Mouse (Mus musculus) layer of hippocampus, adult 11-12 months (tissue): Measurements from ENCODE around the gene Asic2.

ENCODE experiments used
- DNase-seq: peaks from one replicate; pipeline ENCODE4 v3.0.0; 2022; ENCODE audit warnings: low spot score

Gene Asic2

GRCm38 (mm10) chr11:81738995-81739394 is 229.3 kb downstream of the Asic2 start:
- DNase-seq, result no peak

DNA sequence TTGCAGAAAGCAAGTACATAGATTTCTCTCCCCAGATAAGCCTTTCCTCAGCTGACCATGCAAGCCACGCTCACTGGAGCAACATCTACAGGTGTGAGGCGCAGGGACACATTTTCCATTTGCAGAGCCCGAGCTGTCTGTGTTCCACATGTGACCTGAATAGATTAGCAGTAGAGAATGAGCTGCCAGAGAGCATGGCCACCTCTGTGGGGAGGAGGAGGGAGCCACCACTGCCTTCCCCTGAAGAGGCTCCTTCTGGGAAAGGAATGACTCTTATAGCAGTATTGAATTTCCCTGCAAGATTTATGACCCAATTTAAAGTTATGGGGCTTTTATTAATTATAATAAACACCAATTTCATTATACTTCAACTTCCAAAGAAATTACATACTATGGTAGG is 230.5 kb downstream of the Asic2 start:
- DNase-seq, result no peak

GRCm38 (mm10) chr11:81722071-81722470 is 246.2 kb downstream of the Asic2 start:
- DNase-seq, result no peak

GRCm38 (mm10) chr11:81714801-81715200 is 253.5 kb downstream of the Asic2 start:
- no peak for DNase-seq

DNA sequence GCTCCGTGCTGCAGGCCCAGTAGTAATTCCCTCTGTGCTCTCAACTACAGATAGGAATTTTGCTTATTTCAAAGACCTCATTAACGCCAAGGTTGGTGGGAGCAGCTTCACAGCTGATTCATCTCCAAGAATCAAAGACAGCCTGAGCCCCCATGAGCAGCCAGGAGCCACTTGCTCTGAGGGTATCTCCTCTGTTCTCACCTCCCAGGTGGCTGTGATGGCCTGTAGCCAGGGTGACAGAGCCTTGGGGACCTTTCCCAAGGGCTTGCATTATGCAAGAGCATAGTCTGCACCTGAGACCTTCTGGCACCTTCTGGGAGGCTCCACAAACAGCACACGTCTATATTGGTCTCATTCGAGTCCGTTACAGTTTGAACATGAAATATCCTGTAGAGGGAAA is 261.3 kb downstream of the Asic2 start:
- no peak for DNase-seq

DNA sequence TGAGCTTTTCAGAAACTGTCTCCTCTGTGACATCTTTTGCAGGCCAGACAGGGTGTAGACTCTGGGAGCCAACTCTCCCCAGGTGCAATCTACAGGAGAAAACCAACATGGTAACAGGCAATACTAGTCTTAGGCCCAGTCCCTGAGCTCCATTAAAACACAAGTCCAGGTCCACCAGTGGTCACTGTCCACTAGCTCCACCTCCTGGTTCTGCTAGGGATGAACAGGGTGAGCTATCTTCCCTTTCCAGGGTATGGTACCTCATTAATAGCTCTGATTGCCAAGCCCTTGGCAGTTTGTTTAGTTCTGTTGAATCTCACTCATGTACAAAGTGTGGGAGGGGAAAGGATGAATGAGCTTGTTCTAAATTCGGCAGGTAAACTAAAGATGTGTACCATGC is 270.2 kb downstream of the Asic2 start:
- no peak for DNase-seq

GRCm38 (mm10) chr11:81695501-81695900 is 272.8 kb downstream of the Asic2 start:
- DNase-seq, result no peak

DNA sequence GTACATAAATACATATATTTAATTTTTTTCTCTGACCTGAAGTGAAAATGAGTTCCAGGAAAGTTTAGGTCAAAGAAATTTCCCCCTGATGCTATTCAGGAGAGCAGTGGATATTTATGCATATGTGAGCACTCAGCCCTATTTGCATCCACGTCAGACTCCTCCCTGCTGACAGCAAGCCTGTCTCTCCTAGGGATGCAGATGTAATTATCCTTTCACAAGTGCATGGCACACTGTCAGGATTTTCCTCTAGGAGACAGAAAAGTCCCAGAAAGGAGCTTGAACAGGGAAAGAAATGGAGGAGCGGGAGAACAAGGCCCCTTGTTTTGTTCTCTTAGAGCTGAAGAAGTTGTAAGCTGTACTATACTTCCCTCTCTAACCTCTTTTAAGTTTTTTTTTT is 287.7 kb downstream of the Asic2 start:
- no peak for DNase-seq

GRCm38 (mm10) chr11:81671724-81672123 is 296.5 kb downstream of the Asic2 start:
- DNase-seq, result no peak

DNA sequence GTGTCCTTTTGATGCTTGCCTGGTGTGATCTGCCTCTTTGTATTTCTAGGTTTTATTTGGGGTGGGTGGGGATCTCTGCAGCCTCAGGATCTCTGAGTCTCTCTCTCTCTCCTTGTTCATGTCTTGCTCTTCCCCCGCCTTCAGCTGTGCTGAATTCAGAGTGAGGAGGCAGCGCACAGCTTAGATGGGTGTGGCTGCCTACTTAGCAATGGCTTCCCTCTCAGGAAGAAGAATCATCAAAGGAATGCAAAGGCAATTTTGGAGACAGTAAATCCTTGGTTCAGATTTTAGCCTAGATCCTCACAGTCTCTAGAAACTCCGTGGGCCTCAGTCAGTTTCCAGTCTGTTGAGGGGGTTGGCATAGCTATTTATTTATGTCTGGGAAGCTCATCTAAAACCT is 297.8 kb downstream of the Asic2 start:
- DNase-seq, result no peak

DNA sequence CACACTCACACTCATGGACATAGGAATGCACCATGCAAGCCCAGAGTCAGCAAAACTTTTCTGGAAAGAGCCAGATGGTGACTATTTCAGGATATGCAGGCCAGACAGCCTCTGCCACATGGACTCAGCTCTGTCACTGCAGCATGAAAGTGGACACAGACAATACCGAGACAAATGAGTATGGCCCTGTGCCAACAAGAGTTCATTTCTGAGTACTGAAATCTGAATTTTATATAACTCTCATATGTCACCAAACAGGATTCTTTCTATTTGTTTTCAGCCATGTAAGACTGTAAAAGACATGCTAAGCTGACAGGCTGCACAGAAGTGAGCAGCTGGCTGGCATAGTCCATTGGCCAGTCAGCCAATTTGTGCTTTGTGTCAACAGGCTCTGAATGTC is 309.4 kb downstream of the Asic2 start:
- no peak for DNase-seq

DNA sequence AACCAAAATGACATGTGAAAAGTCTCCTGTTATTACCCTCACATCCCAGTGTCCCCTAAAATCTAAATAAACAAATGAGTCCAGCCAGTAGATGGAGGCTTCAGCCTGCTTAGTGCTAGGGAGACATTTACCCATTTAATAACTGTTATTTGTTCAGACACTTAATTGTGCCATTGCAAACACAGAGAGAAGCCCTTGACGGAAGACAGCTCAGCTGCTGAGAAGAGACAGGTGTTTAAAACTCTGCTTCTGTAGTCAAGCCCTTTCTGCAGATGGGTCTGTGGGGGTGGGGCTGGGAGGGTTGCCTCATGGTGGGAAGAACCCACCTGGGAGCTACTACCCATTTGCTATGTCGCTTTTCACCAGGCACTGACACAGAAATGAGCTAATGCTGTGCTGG is 311.1 kb downstream of the Asic2 start:
- no peak for DNase-seq

GRCm38 (mm10) chr11:81647828-81648227 is 320.4 kb downstream of the Asic2 start:
- no peak for DNase-seq

DNA sequence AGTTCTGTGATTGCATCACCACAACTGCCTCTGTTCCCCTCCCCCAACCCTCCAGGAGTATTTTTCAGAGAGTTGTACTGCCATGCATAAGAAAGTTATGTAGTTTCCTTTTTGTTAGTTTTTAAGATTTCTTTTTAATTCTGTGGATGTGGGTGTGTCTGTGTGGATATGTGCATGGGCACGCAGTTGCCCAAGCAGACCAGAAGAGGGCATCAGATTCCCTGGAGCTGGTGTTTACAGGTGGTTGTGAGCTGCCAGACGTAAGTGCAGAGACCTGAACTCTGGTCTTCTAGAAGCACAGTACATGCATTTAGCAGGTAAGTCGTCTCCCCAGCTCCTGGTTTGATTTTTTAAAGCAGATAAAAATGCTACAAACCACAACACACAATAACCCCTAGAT is 322.7 kb downstream of the Asic2 start:
- no peak for DNase-seq

DNA sequence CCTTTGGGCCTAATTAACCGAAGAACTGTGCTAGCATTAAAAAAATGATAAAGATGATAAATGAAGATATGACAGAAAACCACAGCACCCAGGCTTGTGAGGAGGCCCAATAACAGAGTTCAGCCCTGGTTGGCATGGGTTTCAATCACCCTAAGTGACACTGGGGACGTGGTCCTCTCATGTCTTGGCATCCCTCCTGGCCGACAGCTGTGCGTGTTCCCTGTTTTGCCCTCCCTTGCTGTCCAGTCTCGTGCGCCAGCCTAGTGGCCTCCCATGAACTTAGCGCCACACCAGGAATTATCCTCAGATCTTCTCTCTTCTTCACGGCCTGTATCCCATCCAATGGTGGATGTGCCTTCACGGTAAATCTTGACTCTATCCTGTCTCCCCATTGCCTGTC is 331.9 kb downstream of the Asic2 start:
- no peak for DNase-seq

- peak; percentile 55 for DNase-seq
These were observed 333.6 kb downstream of the Asic2 start for GRCm38 (mm10) chr11:81634360-81635350.

DNA sequence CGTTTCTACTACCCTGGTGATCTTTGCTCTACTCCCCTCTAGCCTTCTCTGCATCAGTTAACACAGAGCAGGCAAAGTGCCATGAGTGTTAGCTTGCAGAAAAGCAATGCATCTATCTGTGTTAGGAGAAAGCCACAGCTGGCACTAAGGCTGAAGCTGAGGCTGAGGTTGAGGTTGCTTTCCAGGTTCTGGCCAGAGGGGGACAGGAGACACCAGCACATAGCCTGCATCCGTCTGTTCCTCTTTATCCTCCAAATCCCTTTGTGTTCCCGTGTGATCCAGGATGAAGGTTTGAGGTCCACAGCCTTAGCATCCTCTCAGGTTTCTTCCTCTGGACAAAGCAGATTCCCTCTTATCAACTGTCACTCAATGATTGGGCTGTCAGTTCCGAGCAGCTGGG is 343.1 kb downstream of the Asic2 start:
- no peak for DNase-seq

GRCm38 (mm10) chr11:81620516-81620915 is 347.7 kb downstream of the Asic2 start:
- DNase-seq, result no peak

DNA sequence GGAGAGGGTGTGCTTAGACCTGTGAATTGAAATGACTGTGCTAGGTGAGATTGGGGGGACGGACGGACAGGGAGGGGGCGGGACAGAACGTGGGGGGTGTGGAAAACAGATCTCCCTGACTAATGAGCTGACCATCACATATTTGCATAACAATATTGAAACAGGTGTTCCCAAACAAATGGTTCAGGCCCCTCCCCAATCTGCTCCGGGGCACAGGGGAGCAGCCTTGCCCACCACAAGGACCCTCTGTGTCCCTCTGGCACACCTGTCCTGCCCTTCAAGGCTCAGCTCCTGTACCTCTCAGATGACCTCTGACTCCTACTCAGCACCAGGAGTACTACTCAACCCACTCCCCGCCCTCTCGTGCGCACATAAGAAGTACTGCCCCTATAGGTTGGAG is 351.8 kb downstream of the Asic2 start:
- DNase-seq, result no peak

- no peak for DNase-seq
These were observed 354.2 kb downstream of the Asic2 start for GRCm38 (mm10) chr11:81613869-81614620.

- DNase-seq, result peak; percentile 94
These were observed 355.3 kb downstream of the Asic2 start for GRCm38 (mm10) chr11:81612798-81613540.
